Mouse (Mus musculus) limb, embryonic 15.5 days (tissue): ENCODE results near the gene Zrsr2. TPM values are rescaled to one million over a fixed set of nuclear protein-coding genes. Genes with fewer than 3 reads are reported as not detected.

Source experiments
- ATAC-seq: fragments of 200-750 bp; cut with Nextera tagmentation; 2 replicates; pipeline ENCODE4 v1.8.0; 2017; ENCODE audit warnings: low read depth, moderate TSS enrichment; ENCODE audit not compliant: insufficient number of reproducible peaks, low FRiP score, low TSS enrichment
- H3K27ac ChIP-seq: fragments of 300-500 bp; sonication (generic); 2 replicates; pipeline ENCODE4 v1.5.1; 2015; ENCODE audit warnings: moderate library complexity, mild to moderate bottlenecking, inconsistent platforms
- H3K27me3 ChIP-seq: fragments of 300-500 bp; sonication (generic); 2 replicates; pipeline ENCODE4 v1.6.1; 2015; ENCODE audit warnings: inconsistent platforms
- H3K36me3 ChIP-seq: fragments of 300-500 bp; sonication (generic); 2 replicates; pipeline ENCODE4 v1.6.1; 2015; ENCODE audit warnings: inconsistent platforms
- H3K4me1 ChIP-seq: fragments of 300-500 bp; sonication (generic); 2 replicates; pipeline ENCODE4 v1.6.1; 2015; ENCODE audit warnings: inconsistent platforms
- H3K4me2 ChIP-seq: fragments of 300-500 bp; sonication (generic); 2 replicates; pipeline ENCODE4 v1.6.1; 2015; ENCODE audit warnings: mild to moderate bottlenecking, inconsistent platforms
- H3K4me3 ChIP-seq: fragments of 300-500 bp; sonication (generic); 2 replicates; pipeline ENCODE4 v1.5.1; 2015; ENCODE audit warnings: mild to moderate bottlenecking, inconsistent platforms
- H3K9ac ChIP-seq: fragments of 300-500 bp; sonication (generic); 2 replicates; pipeline ENCODE4 v1.6.1; 2015; ENCODE audit warnings: inconsistent platforms
- H3K9me3 ChIP-seq: fragments of 300-500 bp; sonication (generic); 2 replicates; pipeline ENCODE4 v1.6.1; 2016; ENCODE audit warnings: inconsistent platforms
- WGBS: fragments of 180-500 bp; shearing (Covaris S2); methylation state at CpG from one replicate; pipeline ENCODE4 v1.1.7; 2015; 5-methylcytosine and 5-hydroxymethylcytosine counted together
- polyA plus RNA-seq: library from polyadenylated mRNA; unstranded; fragments of >200 nt; fragmentation: Nextera tagmentation; extraction: Ambion mirVana; gene quantifications from 2 replicates; pipeline ENCODE4 v1.2.1, GENCODE M21; 2015

Zrsr2 gene
- 57.6 and 58.9 TPM in 2 replicates for polyA plus RNA-seq

DNA sequence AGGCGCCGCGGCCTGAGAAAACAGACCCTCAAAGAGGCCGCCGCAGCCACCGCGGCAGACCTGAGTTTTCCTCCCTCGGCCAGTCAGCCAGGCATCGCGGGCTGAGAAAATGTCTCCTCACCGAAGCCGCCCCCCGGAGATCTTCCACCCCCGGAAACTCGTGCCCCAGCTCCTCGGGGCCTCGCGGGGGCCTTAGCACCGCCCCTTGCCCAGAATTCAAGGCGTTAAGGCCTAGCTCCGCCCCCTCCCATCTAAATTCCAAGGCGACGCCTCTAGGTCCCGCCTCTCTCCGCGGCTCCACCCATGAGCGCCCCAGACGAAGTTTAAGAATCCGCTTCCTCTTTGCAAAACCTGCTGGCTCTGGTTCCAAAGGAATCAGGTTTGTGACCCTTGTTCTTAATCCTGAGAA, at the start of gene Zrsr2:
TSS of gene Zrsr2 (minus strand) at position 195 of the 409 bp plus-strand sequence.
- WGBS, result 24% methylated on average over 29 of the region's 29 CpGs
- H3K27me3 ChIP-seq, result 0 out of 2 replicates have a peak, but pooled peaks cover 3% of the 10 kb centered on the region
- H3K4me3 ChIP-seq, result peak within 1 kb of the TSS; percentile 64

DNA sequence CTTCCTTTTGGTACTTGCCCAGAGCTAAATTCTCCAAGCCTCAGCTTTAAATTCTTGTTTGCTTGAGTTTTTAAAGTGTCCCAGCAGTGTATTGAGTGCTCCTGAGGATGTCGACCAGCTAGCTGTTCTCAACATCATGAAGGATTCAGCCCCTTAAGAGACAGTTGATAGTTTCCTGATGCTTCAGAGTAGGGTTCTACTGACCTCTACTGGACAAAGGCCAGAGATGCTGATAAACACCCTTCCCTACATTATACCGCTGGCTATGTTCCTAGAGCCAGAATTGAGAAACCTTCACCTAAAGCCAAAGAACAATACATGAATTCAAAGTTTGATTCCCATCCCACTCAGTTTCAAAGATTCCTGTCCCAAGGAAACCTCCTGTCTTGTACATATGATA, 46.3 kb upstream of the Zrsr2 start:
- 19% methylated on average over 2 of the region's 2 CpGs for WGBS
- Histone ChIP-seq H3K27me3 (no peaks in the 10 kb centered on the region), H3K36me3 (no peaks in the 10 kb centered on the region), H3K4me3 (no peak overlapping the region), H3K27ac (no peak overlapping the region), H3K9me3 (no peaks in the 10 kb centered on the region), H3K9ac (no peak overlapping the region), H3K4me1 (no peaks in the 10 kb centered on the region), H3K4me2 (no peak overlapping the region)
- ATAC-seq, result no peak

More for the DNA sequence above, at the start of gene Zrsr2:
- peaks cover 7% of the 10 kb centered on the region for H3K36me3 ChIP-seq
- ATAC-seq, result peak; percentile 93
- peak within 1 kb of the TSS; percentile 50 for H3K4me2 ChIP-seq
- no peaks in the 10 kb centered on the region for H3K9me3 ChIP-seq
- no peaks in the 10 kb centered on the region for H3K4me1 ChIP-seq
- H3K9ac ChIP-seq, result peak within 1 kb of the TSS; percentile 76
- peak within 1 kb of the TSS; percentile 99 for H3K27ac ChIP-seq

DNA sequence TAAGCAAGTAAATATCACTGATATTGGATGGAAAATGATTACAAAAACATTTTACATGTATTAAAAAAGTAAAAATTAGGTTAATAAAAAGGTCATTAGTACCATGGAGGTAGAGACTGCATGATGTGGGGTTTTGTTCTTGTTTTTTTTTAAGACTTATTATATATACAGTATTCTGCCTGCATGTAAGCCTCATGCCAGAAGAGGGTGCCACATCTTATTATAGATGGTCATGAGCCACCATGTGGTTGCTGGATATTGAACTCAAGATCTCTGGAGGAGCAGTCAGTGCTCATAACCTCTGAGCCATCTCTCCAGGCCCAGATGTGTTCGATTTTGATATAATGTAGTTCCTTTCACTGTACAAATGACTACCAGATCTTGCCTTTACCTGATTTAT, 41.4 kb upstream of the Zrsr2 start:
- Histone ChIP-seq H3K4me3 (no peak overlapping the region), H3K27ac (no peak overlapping the region), H3K27me3 (no peaks in the 10 kb centered on the region), H3K4me2 (no peak overlapping the region), H3K4me1 (no peaks in the 10 kb centered on the region), H3K9ac (no peak overlapping the region), H3K36me3 (no peaks in the 10 kb centered on the region), H3K9me3 (no peaks in the 10 kb centered on the region)
- ATAC-seq, result no peak
- WGBS, result 74% methylated on average over 1 of the region's 1 CpGs

DNA sequence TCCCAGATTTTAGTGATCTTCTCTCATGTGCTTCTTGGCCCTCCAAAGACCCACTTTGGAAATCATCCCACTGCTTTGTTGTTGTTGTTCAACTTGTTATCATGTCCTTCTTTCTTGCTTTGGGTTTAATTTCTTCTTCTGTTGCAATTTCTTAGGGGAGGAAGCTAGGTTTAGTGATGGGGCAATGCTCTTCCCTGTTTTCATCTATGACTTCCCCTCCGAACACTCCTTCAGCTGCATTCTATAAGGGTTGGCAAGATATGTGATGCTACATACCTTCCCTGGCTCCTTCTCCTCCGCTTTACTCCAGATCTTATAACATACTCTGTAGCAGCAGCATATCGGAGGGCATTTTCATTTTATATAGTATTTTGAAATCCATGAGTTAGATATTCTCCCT, 38.3 kb upstream of the Zrsr2 start:
- H3K4me3 ChIP-seq, result no peak overlapping the region
- H3K9me3 ChIP-seq, result no peaks in the 10 kb centered on the region
- no peak overlapping the region for H3K27ac ChIP-seq
- no peaks in the 10 kb centered on the region for H3K36me3 ChIP-seq
- H3K27me3 ChIP-seq, result no peaks in the 10 kb centered on the region
- no peak overlapping the region for H3K9ac ChIP-seq
- 90% methylated on average over 3 of the region's 3 CpGs for WGBS
- no peaks in the 10 kb centered on the region for H3K4me1 ChIP-seq
- no peak for ATAC-seq
- H3K4me2 ChIP-seq, result no peak overlapping the region

DNA sequence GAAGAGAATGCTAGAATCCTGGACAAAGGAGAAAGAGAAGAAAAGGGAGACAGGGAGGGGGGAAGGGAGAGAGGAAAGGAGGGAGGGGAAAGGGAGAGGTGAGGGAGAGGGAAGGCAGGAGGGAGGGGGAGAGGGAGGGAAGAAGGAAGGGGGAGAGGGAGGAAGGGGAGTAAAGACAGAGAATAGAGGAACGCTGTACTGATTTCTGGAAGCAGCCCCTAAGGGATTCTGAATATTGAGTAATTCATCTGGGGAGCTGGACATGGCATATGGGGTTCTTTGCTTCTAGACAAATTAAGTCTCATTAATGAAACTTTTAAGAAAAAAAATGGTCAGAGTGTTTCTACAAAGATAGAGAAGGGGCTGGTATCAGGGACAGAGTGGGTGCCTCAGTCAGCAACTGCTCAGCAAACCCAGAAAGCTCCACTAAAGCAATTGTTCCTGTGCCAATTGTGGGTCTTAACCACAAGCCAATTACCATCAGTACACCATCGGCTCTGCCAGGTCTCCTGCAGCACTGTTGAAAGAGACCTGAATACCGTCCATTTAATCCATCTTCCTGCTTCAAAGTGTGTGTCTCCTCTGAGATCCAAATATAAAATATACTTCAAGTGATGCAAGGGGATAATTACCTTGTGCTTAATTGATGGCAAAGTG, 29.4 kb upstream of the Zrsr2 start:
- no peaks in the 10 kb centered on the region for H3K9me3 ChIP-seq
- no peaks in the 10 kb centered on the region for H3K27me3 ChIP-seq
- no peak overlapping the region for H3K4me3 ChIP-seq
- no peaks in the 10 kb centered on the region for H3K36me3 ChIP-seq
- H3K4me2 ChIP-seq, result no peak overlapping the region
- no peak for ATAC-seq
- H3K4me1 ChIP-seq, result no peaks in the 10 kb centered on the region
- H3K9ac ChIP-seq, result no peak overlapping the region
- no peak overlapping the region for H3K27ac ChIP-seq
- 53% methylated on average over 3 of the region's 3 CpGs for WGBS

DNA sequence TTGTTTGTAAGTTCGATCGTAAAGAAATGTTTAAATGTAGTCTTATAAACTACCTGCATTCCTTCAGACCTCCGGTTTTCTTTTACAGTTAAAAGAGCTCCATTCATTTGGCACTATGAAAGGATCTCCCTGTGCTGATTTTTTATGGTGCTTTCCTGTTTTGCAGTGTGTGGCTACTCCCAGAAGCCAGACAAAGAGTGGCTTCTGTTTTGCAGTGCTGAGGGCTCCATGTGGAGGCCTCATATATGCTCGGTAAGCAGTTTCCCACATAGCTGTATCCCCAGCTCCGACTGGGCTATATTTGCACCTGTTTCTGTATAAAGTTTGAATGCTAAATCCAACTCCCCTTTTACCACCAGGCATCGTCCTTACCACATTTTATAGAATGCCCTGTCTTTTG, 23.7 kb upstream of the Zrsr2 start:
- Histone ChIP-seq H3K36me3 (no peaks in the 10 kb centered on the region), H3K4me3 (no peak overlapping the region), H3K4me1 (no peaks in the 10 kb centered on the region), H3K9me3 (no peaks in the 10 kb centered on the region), H3K4me2 (no peak overlapping the region), H3K9ac (no peak overlapping the region), H3K27ac (no peak overlapping the region), H3K27me3 (no peaks in the 10 kb centered on the region)
- 54% methylated on average over 6 of the region's 6 CpGs for WGBS
- no peak for ATAC-seq

DNA sequence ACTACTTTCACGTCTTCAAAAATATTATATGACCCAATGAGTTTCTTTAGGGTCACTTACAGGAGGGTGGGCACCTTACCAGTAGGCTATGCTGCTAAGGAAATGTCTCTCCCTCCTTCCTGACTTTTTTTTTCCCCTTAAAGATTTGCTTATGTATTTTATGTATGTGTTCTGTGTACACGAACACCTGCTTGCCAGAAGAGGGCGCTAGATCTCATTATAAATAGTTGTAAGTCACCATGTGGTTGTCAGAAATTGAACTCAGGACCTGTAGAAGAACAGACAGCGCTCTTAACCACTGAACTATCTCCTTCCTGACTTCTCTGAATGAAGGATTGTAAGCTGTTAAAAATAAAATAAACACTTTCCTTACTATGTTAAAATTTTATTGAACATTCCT, 23.0 kb upstream of the Zrsr2 start:
- Histone ChIP-seq H3K27me3 (no peaks in the 10 kb centered on the region), H3K27ac (no peak overlapping the region), H3K9ac (no peak overlapping the region), H3K9me3 (no peaks in the 10 kb centered on the region), H3K4me2 (no peak overlapping the region), H3K36me3 (no peaks in the 10 kb centered on the region), H3K4me3 (no peak overlapping the region), H3K4me1 (no peaks in the 10 kb centered on the region)
- no peak for ATAC-seq
- WGBS, result 46% methylated on average over 4 of the region's 4 CpGs

DNA sequence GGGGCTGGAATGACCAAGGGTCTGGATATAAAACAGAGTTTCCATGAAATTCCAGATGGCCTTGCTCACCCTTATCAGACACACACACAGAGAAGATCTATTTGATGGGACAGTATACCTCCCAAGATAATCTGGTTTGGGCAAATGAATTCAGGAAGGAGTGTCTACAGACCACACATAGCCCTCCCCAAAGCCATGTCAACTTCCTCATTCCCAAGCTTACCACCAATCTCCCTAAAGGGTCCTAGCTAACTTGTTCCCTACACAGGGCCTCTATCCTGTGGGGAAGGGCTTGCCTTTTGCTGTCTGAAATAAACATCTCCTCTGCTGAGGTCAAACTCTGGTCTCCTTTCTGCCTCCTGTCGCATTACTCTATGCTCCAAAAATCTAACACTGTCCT, 22.6 kb upstream of the Zrsr2 start:
- Histone ChIP-seq H3K4me1 (no peaks in the 10 kb centered on the region), H3K4me3 (no peak overlapping the region), H3K27ac (no peak overlapping the region), H3K4me2 (no peak overlapping the region), H3K27me3 (no peaks in the 10 kb centered on the region), H3K9ac (no peak overlapping the region), H3K9me3 (no peaks in the 10 kb centered on the region), H3K36me3 (no peaks in the 10 kb centered on the region)
- 88% methylated on average over 1 of the region's 1 CpGs for WGBS
- ATAC-seq, result no peak

DNA sequence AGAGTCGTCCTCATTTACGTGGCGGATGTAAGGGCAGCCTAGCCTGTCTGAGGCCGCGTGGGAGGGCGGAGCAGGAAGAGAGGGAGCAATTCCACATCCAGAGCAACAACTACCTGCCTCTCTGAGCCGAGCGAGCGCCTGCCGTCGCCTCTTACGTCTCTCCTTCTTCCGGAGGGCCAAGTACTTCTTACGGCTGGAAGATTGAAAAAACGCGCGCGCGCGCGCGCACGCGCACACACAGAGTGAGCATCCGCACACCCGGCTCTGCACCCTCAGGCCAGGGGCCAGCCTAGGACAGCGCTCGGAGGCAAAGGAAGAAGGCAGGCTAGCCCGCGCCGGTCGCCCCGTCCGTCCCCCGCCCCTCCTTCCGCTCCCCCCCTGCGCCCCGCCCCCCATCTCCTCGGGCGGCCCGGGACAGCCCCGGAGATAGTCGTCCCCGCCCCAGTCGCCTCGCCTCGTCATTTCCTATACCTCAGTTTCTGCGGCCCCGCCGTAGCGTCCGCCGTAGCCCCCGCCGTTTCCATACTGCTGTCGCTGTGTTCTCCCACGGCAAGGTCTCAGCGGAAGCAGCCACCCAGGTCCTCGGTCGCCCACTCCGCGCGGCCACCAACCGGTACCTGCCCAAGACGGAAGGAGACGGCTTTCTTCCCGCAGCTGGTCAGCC, 526 bp downstream of the Zrsr2 start:
- 30% methylated on average over 45 of the region's 67 CpGs for WGBS
- H3K27me3 ChIP-seq, result 0 out of 2 replicates have a peak, but pooled peaks cover 3% of the 10 kb centered on the region
- peak overlapping the region; percentile 76 for H3K9ac ChIP-seq
- H3K27ac ChIP-seq, result peak overlapping the region; percentile 99
- H3K4me1 ChIP-seq, result no peaks in the 10 kb centered on the region
- ATAC-seq, result peak; percentile 92
- H3K4me2 ChIP-seq, result peak overlapping the region; percentile 50
- H3K36me3 ChIP-seq, result peaks cover 12% of the 10 kb centered on the region
- H3K4me3 ChIP-seq, result peak overlapping the region; percentile 64
- no peaks in the 10 kb centered on the region for H3K9me3 ChIP-seq

DNA sequence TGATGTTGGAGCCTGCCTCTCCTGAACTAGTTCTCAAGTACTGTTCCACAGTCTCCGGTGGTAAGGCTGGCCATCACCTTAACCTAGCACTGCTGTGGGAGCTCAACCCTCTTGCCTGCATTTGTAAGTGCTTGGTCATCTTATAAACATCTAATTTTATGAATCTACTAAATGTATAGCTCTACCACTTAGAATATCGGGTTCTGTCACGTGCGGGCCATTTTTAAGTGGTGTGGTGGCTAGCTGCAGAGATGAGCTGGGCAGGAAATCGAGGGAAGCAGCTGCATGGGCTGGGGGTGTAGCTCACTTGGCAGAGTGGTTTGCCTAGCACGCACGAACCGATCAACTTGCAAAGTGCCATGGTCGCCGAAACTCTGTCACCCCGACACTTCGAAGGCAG, 1.1 kb downstream of the Zrsr2 start:
- no peak overlapping the region for H3K9ac ChIP-seq
- 33% methylated on average over 12 of the region's 12 CpGs for WGBS

DNA sequence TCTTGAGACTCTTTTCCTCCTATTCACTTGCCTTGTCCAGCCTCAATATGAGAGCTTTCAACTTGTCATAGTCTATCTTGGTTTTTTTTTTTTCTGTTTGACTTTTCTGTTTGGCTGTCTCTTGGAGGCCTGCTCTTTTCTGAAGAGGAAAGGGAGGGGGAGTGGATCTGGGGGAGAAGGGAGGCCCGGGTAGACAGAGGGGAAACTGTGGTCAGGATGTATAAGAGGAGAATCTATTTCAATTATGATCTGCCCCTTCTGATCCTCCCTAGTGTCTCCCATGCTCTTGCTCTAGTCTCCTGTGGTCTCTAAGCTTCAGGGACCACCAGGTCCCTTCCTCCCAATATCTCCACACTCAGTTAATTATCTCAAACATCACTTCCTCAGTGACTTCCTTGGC, 6.8 kb downstream of the Zrsr2 start:
- Histone ChIP-seq H3K4me2 (no peak overlapping the region), H3K4me3 (no peak overlapping the region), H3K4me1 (no peaks in the 10 kb centered on the region), H3K9ac (no peak overlapping the region), H3K27me3 (no peaks in the 10 kb centered on the region), H3K36me3 (peaks cover 28% of the 10 kb centered on the region), H3K9me3 (no peaks in the 10 kb centered on the region), H3K27ac (no peak overlapping the region)
- ATAC-seq, result no peak
- WGBS, result 73% methylated on average over 1 of the region's 1 CpGs

More for the DNA sequence above, 1.1 kb downstream of the Zrsr2 start:
- Histone ChIP-seq H3K36me3 (peaks cover 13% of the 10 kb centered on the region), H3K4me2 (peak overlapping the region; percentile 50), H3K27ac (peak overlapping the region; percentile 99), H3K4me1 (no peaks in the 10 kb centered on the region), H3K27me3 (0 out of 2 replicates have a peak, but pooled peaks cover 3% of the 10 kb centered on the region), H3K9me3 (no peaks in the 10 kb centered on the region), H3K4me3 (peak overlapping the region; percentile 64)
- no peak for ATAC-seq

DNA sequence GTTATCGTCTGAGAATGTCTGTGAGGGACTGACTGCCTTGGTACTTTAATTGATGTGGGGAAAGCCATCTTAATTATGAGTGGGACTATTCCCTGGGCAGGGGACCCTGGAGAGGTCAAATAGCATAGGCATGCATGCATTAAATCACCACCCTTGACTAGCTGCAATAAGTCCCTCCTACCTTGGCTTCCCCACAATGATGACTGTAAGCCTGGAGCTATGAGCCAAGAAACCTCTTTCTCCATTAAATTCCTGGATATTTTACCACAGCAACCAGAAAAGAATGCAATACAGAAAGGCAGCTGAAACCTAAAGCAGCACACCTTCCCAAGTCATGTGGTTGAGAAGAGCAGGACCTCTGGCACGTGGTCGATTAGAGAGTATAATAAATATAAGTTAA, 14.1 kb downstream of the Zrsr2 start:
- 81% methylated on average over 3 of the region's 3 CpGs for WGBS
- Histone ChIP-seq H3K4me1 (no peaks in the 10 kb centered on the region), H3K4me2 (no peak overlapping the region), H3K4me3 (no peak overlapping the region), H3K9me3 (no peaks in the 10 kb centered on the region), H3K9ac (no peak overlapping the region), H3K27me3 (no peaks in the 10 kb centered on the region), H3K27ac (no peak overlapping the region), H3K36me3 (peaks cover 27% of the 10 kb centered on the region)
- no peak for ATAC-seq
